Mouse (Mus musculus) urinary bladder, postnatal 4 days (tissue): ENCODE data around the gene Gm17577.
"Not testable (repeated sequence)": the region's sequence is repeated elsewhere in the genome, so short reads cannot be mapped to it uniquely, and the experiment has no call there.

Experiments used
- DNase-seq, 2 experiments: peaks; one replicate each; pipeline ENCODE4 v3.0.0; 2021 to 2022; ENCODE audit warnings: low spot score in 2 of 2

Gene Gm17577

GRCm38 (mm10) chrX:123246807-123247206 lies at the start of gene Gm17577:
Gene Gm17577, minus strand, starts transcription at chrX:123246907.
- not testable (repeated sequence) for DNase-seq

- DNase-seq = not testable (repeated sequence)
These were observed 24.3 kb downstream of the Gm17577 start, which contains the start of gene Srsx for GRCm38 (mm10) chrX:123222381-123222780. Gene Srsx, minus strand, starts transcription at chrX:123222481.
